Mouse (Mus musculus) erythroblast, embryonic 14.5 days (primary cell): ENCODE results near the gene Abr.

Experiments used
- GATA1 ChIP-seq: IDR thresholded peaks from 2 replicates; pipeline ENCODE4 v1.6.1; 2012; ENCODE audit warnings: low read length, inconsistent platforms, mixed read lengths
- TAL1 ChIP-seq: IDR thresholded peaks from 3 replicates; pipeline ENCODE4 v1.6.1; 2012; ENCODE audit warnings: low read length, inconsistent platforms, mixed read lengths

DNA sequence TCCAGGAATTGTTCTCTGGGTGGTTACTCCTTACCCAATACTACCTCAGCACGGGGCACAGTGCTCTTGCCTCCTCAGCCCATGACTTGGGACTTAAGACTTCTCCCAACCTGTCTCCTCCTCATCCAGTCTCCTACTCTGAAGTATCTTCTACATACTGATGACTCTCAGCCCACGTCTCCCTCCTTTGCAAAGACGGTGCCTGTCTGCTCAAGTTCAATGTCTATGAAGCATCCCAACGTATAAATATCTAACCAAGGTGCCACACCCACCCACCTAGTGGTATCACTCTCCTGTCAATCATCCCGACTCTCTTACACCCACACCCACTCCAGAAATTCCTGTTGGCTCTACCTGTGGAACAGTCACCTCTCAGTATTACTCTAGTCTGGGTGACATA lies 103.5 kb downstream of the Abr start:
- TF ChIP-seq GATA1: no peak
- TF ChIP-seq TAL1: no peak
